Mouse (Mus musculus): ENCODE results near the gene Lect2. TPM values are rescaled to one million over a fixed set of nuclear protein-coding genes. Genes with fewer than 3 reads are reported as not detected.

Gene Lect2
- not detected for total RNA-seq (2023)

GRCm38 (mm10) chr13:56548401-56548800 is at the start of gene Lect2:
Gene Lect2 (minus strand): TSS chr13:56548502.

GRCm38 (mm10) chr13:56522081-56522820 is 26.1 kb downstream of the Lect2 start, which contains the start of gene Fbxl21:
Gene Fbxl21 (plus strand): TSS chr13:56522472.

Other genes starting within 250 kb of the Lect2 start
- not detected for gene Gm3045, start 121.9 kb downstream of the Lect2 start, total RNA-seq (2023)
- not detected for gene Slc25a48, start 110.1 kb downstream of the Lect2 start, total RNA-seq (2023)
- gene Il9, start 66.3 kb downstream of the Lect2 start, total RNA-seq (2023): not detected
- 1 to 10 TPM in 1 of 2 experiments, under 1 TPM in 1; 0.39 to 1.3 TPM for gene Fbxl21, start 26.0 kb downstream of the Lect2 start, total RNA-seq (2023)
- gene Tgfbi, start 61.0 kb upstream of the Lect2 start, total RNA-seq (2023): 100 to 1,000 TPM; 753 to 887 TPM
- 10 to 100 TPM; 21.5 to 24.9 TPM for gene Smad5, start 154.5 kb upstream of the Lect2 start, total RNA-seq (2023)
- not detected for gene Gm45623, start 205.3 kb upstream of the Lect2 start, total RNA-seq (2023)